Mouse (Mus musculus): ENCODE results near the gene Mbip. TPM values are rescaled to one million over a fixed set of nuclear protein-coding genes. Genes with fewer than 3 reads are reported as not detected.

The Mbip gene
- 10 to 100 TPM; 15.8 to 17.3 TPM for total RNA-seq (2021)
- long read RNA-seq, experiment 1, transcript Mbip-201 (9 exons, 1,512 nt), result major isoform, 15 of 22 reads
- long read RNA-seq, experiment 1, partial matches to known transcripts, result 0 of 22 reads
- long read RNA-seq, experiment 1, other reads (novel, unspliced or antisense), result 7 of 22 reads
- long read RNA-seq, experiment 2, transcript Mbip-201 (9 exons, 1,512 nt), result major isoform, 6 of 16 reads
- long read RNA-seq, experiment 2, partial matches to known transcripts, result 1 of 16 reads
- long read RNA-seq, experiment 2, other reads (novel, unspliced or antisense), result 8 of 16 reads

- DNase-seq (ENCODE audit: low spot score in 2 of 2), result peak; percentile 96 to 99
These were observed at the start of gene Mbip for GRCm38 (mm10) chr12:56345367-56346089. Gene Mbip, minus strand, starts transcription at chr12:56345894.

DNA sequence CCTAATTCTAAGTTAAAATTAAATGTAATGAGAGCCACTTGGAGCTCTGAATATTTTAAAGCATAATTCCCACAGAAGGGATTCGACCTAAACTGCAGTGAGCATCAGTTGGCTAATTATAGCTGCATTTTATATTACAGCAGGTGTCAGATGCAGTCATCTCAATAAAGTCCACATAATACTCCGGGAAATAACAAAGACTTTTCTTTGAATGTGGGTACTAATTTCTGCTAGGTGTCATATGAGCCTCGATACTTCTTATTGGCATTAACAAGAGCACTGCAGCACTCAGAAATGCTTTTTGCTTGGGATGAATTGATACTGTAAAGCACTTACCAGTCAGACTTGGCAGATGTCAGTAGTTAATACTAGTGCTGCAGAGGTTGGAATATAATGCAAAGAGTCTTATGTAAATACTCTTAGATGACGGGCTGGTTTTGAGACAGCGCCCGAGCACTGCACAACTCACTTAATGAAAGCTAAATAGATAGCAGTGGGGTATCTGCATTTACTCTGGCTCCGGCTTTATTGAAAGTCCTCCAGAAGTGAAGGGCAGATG, 42.0 kb upstream of the Mbip start:
- DNase-seq (ENCODE audit: low spot score in 2 of 2), result no peak

DNA sequence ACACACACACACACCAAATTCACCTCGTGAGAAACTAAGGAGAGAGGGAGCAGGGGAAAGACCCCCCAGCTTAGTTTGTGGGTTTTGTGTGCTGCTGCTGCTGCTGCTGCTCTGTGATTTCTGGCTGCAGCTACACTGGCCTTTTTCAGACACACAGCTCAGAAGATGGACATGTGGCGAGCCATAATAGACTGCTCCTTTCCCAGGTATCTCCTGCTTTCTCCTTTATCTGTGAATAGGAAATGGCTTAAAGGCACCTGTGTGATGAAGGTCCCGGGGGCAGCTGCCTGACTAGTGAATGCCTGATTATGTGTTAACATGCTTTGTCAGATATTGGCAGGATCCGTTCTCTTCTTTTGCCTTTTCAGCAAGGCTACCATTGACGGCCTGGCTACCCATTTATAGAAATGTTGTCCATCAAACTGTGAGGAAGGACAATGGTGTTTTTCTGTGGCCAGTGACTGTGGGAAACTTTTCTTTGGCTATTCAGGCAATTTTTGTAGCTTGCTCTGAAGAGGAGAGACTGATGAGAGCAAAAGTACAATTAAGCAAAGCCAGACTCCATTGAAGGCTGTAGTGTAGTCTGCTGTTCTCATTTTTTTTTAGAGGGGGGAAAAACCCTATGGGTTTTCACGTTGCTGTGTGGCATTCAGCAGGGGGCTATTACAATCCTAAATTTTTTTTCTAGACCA, 41.4 kb upstream of the Mbip start:
- no peak for DNase-seq (ENCODE audit: low spot score in 2 of 2)

GRCm38 (mm10) chr12:56344771-56345314, 851 bp downstream of the Mbip start:
- no peak for DNase-seq (ENCODE audit: low spot score in 2 of 2)

DNA sequence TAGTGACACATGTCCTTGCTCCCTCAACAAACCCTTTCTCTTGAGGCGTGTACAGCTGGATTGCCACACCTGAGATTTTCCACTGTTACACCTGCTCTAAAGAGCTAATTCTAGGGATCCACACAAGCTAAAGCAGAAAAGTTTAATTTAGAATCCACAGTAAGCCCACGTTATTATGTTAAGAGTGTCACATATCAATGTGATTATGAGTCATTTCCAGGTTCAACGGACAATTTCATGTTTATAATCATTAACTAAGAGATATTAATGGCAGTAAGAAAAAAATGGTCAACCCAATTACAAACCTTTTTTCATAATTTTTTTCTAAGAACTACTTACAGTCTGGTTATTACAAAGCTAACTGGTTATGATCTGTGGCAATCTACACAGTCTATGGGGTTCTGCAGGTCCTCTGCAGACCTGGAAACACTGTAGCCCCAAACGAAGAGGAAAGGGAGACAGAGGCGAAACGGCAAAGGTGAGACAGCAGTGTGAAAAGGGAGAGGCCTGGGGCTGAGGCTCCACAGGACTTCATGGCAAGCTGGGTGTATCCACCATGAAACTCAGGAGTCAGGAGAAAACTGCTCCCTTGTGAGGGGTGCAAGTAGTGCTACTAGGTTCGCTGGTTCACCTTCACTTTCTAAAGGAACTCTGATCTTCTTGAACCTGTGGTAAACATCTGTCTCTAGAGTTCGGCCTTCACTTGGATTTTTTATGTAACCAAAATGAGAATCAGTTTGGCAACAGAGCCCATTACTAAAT, 6.2 kb downstream of the Mbip start:
- DNase-seq (ENCODE audit: low spot score in 2 of 2), result no peak

DNA sequence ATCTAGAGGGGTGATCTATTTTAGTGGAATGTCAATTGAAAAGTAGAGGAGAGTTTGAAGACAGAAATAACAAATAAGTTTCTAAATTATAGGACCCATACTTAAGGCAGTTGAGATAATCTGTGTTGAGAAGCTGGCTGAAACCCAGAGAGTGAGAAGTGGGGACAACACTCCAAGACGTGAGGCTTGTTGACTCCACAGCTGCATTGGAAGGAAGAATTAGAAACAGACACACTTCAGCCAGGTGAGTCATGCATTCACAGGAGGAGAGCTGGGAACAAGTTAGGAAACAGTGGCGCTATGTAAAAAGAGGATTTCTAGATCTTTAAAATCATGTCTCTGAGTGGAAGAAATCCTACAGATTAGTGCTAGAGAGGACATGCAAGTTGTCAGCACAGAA, 12.2 kb downstream of the Mbip start:
- DNase-seq (ENCODE audit: low spot score in 2 of 2), result no peak

DNA sequence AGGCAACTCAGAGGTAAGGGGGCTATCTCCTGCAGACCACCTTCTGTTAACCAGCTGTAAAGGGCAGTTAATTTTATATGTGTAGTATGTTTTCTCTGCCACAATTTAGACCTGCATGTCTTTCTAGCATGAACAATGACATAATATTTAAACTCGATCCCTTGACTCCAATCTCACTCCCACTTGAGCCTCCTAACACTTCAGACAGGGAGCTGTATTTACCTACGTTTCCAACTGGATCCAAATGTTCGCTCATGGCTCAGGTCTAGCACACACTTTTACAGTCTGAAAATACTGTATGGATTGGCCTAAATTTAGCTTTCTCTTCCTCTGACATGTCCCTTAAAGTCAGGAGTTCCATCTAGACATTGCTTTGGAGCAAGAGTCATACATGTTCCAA, 13.2 kb downstream of the Mbip start:
- no peak for DNase-seq (ENCODE audit: low spot score in 2 of 2)

DNA sequence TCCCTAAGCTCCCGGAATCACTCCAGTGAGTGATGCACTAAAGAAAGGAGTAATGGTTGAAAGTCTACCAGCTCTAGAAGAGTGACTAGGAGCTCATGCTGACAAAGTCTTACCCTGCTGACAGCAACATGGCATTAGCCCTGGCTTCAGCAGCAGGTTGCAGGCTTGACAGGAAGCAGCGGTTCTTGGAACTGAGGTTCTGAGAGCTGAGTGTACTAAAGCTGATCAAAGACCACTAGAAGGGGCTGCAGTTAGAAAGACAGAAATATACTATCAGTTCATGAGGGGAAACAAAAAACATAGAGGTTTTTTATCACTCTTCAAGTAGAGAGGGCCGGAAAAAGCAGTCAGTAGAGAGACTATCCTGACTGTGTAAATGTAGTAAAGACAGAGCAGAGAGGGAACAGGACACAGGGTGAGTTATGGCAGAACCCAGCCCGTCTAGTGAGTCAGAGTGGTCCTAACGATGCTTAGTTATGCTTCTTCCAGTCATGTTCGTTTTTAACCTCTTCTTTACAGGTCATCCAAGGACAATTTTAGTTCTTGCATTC, 18.2 kb downstream of the Mbip start:
- no peak for DNase-seq (ENCODE audit: low spot score in 2 of 2)

DNA sequence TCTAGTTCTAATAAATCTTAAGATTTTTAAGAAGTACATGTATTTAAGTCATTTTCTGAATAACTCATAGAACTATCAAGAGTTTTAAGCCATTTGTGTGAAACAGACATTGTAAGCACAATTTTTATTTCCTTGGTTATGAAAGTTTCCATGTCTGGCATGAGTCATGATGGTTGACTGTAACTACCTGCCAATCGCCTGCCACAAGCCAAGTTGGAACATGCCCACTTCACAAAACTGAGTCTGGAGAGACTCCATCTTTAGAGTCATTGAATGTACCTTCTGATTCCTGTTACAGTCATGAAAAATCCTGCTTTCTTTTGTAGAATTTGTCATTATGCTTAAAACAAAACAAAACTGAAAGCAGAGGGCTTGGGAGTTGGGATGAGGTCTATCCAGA, 19.8 kb downstream of the Mbip start:
- DNase-seq (ENCODE audit: low spot score in 2 of 2), result no peak

GRCm38 (mm10) chr12:56318941-56319340, 26.8 kb downstream of the Mbip start:
- DNase-seq (ENCODE audit: low spot score in 2 of 2), result no peak

GRCm38 (mm10) chr12:56318059-56318458, 27.6 kb downstream of the Mbip start:
- DNase-seq (ENCODE audit: low spot score in 2 of 2), result no peak

- DNase-seq (ENCODE audit: low spot score in 2 of 2), result no peak
These were observed 39.9 kb downstream of the Mbip start for GRCm38 (mm10) chr12:56305758-56306157.

DNA sequence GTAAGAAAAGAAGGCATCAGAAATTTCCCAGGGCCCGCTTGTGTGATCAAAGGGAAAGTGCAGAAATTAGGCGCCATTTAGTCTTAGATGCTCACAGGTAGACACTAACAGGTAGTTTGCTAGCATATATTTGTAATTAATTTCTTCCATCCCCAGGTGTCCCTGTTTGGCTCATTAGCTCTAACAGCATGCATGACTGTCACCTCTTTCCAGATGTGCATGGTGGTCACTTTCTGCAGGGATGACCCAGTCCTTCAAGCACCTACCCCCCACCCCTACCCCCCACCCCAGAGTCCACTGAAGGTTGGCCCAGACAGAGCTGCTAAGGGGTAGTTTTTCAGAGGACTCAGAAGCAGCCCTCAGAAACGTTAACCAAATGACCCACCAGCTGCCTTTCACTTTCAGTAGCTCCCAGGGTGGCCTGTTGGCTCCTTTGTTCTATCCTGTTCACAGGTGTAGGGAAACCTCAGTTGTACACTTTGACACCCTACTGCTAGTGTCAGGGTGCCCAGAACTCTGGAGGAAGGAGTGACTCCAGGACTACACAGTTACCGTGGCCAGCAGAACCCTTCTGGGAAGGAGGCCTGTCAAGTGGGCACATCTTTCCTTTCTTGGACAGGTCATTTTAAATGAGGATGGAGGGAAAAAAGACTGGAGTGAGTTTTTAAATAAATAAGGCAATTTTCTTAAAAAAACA, 43.2 kb downstream of the Mbip start:
- DNase-seq (ENCODE audit: low spot score in 2 of 2), result no peak

- no peak for DNase-seq (ENCODE audit: low spot score in 2 of 2)
These were observed 44.0 kb downstream of the Mbip start for GRCm38 (mm10) chr12:56301487-56302293.

GRCm38 (mm10) chr12:56299610-56300009, 46.1 kb downstream of the Mbip start:
- no peak for DNase-seq (ENCODE audit: low spot score in 2 of 2)

DNA sequence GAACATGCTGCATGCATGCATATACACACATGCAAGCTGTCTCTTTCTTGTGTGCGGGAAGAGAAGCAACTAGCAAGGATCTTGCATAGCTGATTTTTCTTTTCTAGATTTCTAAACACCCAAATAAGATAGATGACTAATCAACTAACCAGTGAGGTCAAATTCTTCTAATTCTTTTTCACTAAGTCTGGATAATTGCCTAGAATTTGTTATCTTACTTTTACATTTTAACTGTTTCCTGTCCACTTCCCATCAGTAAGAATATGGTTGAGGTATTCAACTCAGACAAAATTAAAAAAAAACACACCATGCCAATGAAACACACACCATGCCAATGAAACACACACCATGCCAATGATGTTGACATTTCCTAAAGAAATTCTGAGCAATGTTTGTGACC, 46.8 kb downstream of the Mbip start:
- DNase-seq (ENCODE audit: low spot score in 2 of 2), result no peak

DNA sequence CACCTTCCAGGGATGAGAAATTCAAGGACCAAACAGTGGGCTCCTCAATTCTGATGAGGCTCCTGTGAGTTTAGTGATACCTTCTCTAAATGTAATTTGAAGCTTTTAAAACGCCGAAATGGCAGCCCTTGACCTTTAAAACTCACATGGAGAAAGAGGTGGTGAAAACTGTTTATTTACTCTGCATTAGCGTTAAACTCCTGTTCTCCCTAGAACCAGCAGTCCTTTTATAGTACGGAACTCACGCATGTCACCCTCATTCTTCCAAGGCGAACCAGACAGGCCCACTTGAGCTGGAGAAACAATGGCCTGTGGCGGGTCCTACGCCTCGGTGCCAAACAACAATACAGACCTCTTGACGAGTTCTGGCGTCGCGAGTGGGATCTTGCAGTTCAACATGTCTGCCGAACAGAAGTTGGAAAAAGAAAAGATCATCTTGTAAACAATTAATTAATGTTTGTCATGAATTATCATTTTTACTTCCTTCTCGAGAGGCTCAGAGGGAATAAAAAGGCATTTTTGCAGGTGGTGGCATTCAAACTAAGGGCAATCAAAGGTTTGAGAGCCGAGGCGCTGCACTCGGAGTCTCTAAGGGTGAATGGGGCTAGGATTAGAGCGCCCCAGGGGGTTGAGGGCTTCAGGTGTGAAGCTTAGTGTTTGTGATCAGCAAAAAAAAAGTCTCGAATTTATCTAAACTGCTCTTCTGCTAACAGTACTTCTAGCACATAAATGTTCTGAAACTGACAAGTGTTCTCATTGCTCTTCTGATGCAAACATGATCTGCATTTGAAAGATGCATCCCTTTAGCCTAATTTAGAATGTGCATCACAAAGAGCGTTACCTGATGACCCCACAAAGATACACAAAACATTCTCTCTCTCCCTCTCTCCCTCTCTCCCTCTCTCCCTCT, 47.5 kb downstream of the Mbip start:
- DNase-seq (ENCODE audit: low spot score in 2 of 2), result no peak

- no peak for DNase-seq (ENCODE audit: low spot score in 2 of 2)
These were observed 48.6 kb downstream of the Mbip start for GRCm38 (mm10) chr12:56297099-56297498.
